Mouse (Mus musculus) lung, embryonic 15.5 days (tissue): ENCODE results near the gene Hnrnph3. TPM values are rescaled to one million over a fixed set of nuclear protein-coding genes. Genes with fewer than 3 reads are reported as not detected.

Experiments used
- ATAC-seq: fragments of 200-750 bp; cut with Nextera tagmentation; 2 replicates; pipeline ENCODE4 v1.8.0; 2017; ENCODE audit warnings: moderate number of reproducible peaks, borderline replicate concordance; ENCODE audit not compliant: low FRiP score, low TSS enrichment; ENCODE audit errors: extremely low read depth
- H3K27ac ChIP-seq: fragments of 300-500 bp; sonication (generic); 2 replicates; pipeline ENCODE4 v1.5.1; 2015; ENCODE audit warnings: moderate library complexity, mild to moderate bottlenecking, inconsistent platforms
- H3K27me3 ChIP-seq: fragments of 300-500 bp; sonication (generic); 2 replicates; pipeline ENCODE4 v1.6.1; 2015; ENCODE audit warnings: inconsistent platforms
- H3K36me3 ChIP-seq: fragments of 300-500 bp; sonication (generic); 2 replicates; pipeline ENCODE4 v1.6.1; 2015; ENCODE audit warnings: inconsistent platforms
- H3K4me1 ChIP-seq: fragments of 300-500 bp; sonication (generic); 2 replicates; pipeline ENCODE4 v1.6.1; 2015; ENCODE audit warnings: inconsistent platforms
- H3K4me2 ChIP-seq: fragments of 300-500 bp; sonication (generic); 2 replicates; pipeline ENCODE4 v1.6.1; 2015; ENCODE audit warnings: inconsistent platforms, mild to moderate bottlenecking, moderate library complexity
- H3K4me3 ChIP-seq: fragments of 300-500 bp; sonication (generic); 2 replicates; pipeline ENCODE4 v1.5.1; 2015; ENCODE audit warnings: mild to moderate bottlenecking, inconsistent platforms
- H3K9ac ChIP-seq: fragments of 300-500 bp; sonication (generic); 2 replicates; pipeline ENCODE4 v1.6.1; 2015; ENCODE audit warnings: inconsistent platforms
- H3K9me3 ChIP-seq: fragments of 300-500 bp; sonication (generic); 2 replicates; pipeline ENCODE4 v1.6.1; 2016; ENCODE audit warnings: inconsistent platforms
- WGBS: fragments of 180-500 bp; shearing (Covaris S2); methylation state at CpG from one replicate; pipeline ENCODE4 v1.1.7; 2015; 5-methylcytosine and 5-hydroxymethylcytosine counted together
- polyA plus RNA-seq: library from polyadenylated mRNA; unstranded; fragments of >200 nt; fragmentation: Nextera tagmentation; extraction: Ambion mirVana; gene quantifications from 2 replicates; pipeline ENCODE4 v1.2.1, GENCODE M21; 2015

Hnrnph3 gene
- polyA plus RNA-seq, 1 experiment from 2014 or later, result 114 TPM

DNA sequence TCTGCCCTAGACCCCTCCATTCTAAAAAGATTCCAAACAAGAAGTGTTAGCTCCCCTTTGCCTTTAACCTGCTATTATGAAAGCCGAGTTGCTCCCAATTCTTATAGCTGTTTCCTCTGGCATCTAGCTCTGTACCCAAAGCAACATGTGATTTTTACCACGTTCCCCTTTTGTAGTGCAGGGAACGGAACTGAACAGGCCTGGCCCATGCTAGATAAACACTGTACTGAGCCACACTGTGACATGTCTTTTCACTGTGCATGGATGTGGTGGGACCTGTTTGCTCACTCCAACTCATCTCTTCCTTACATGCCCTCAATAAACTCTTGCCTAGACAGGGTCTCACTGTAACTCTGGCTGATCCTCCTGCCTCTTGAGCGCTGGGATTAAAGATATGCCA is 13.7 kb downstream of the Hnrnph3 start:
- Histone ChIP-seq H3K4me1 (0 out of 2 replicates have a peak, but pooled peaks cover 3% of the 10 kb centered on the region), H3K9ac (no peak overlapping the region), H3K4me2 (no peak overlapping the region), H3K36me3 (peaks cover 80% of the 10 kb centered on the region), H3K27me3 (no peaks in the 10 kb centered on the region), H3K27ac (no peak overlapping the region), H3K9me3 (no peaks in the 10 kb centered on the region), H3K4me3 (no peak overlapping the region)
- no peak for ATAC-seq
- 75% methylated on average over 4 of the region's 4 CpGs for WGBS

DNA sequence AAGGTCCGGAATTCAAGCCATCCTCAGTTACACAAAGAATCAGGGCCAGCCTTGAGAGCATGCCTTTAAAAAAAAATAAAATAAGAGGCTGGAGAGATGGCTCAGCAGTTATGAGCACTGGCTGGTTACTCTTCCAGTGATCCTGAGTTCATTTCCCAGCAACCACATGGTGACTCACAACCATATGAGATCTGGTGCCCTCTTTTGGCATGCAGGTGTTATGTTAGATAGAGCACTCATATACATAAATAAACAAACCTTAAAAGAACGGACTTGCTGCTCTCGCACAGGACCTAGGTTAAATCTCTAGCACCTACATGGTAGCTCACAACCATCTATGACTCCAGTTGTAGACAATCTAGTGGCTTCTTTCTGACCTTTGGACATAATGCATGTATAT is 15.8 kb downstream of the Hnrnph3 start:
- Histone ChIP-seq H3K9ac (no peak overlapping the region), H3K9me3 (no peaks in the 10 kb centered on the region), H3K4me3 (no peak overlapping the region), H3K27me3 (no peaks in the 10 kb centered on the region), H3K36me3 (peaks cover 78% of the 10 kb centered on the region), H3K4me1 (0 out of 2 replicates have a peak, but pooled peaks cover 3% of the 10 kb centered on the region), H3K4me2 (no peak overlapping the region), H3K27ac (no peak overlapping the region)
- 44% methylated on average over 3 of the region's 3 CpGs for WGBS
- ATAC-seq, result no peak

DNA sequence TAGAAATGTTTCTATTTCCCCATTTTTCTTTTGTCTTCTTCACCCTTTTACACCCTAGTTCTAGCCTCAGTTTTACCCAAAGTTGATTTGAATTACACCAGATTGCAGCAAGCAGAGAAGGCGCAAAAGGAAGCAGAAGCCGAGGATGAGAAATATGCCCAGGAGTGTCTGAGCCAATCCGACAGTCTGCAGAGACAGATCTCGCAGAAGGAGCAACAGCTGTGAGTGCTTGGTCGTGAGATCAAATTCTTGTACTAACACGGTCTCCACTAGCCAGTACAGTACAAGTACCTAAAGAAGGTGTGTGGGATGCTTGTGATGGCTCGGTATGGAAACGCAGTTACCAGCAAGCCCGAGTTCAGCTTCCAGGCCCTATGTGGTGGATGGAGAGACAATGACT is 19.5 kb downstream of the Hnrnph3 start:
- no peaks in the 10 kb centered on the region for H3K9me3 ChIP-seq
- H3K4me2 ChIP-seq, result no peak overlapping the region
- H3K36me3 ChIP-seq, result peaks cover 65% of the 10 kb centered on the region
- 87% methylated on average over 9 of the region's 9 CpGs for WGBS
- H3K4me3 ChIP-seq, result no peak overlapping the region
- 0 out of 2 replicates have a peak, but pooled peaks cover 3% of the 10 kb centered on the region for H3K4me1 ChIP-seq
- H3K27me3 ChIP-seq, result no peaks in the 10 kb centered on the region
- no peak overlapping the region for H3K27ac ChIP-seq
- H3K9ac ChIP-seq, result no peak overlapping the region
- ATAC-seq, result no peak

DNA sequence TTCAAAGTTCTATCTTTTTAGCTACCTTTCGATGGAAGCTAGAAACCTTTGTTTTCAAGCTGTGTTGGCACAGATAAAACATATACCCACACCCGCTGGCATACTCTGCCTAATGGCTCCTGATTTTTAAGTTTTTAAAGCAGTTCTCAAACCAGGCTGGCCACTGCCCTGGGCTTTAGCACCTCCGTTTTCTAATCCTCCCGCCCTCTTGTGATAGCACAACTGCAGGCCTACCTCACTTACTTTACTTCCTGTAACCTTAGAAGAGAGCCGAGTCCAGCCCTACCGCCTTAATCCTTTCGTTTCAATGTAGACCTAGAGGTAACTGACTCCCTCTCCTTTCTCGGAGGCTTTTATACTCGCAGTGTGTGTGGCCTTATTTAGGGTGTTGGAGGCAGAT is 20.8 kb downstream of the Hnrnph3 start:
- H3K9me3 ChIP-seq, result no peaks in the 10 kb centered on the region
- 0 out of 2 replicates have a peak, but pooled peaks cover 3% of the 10 kb centered on the region for H3K4me1 ChIP-seq
- no peaks in the 10 kb centered on the region for H3K27me3 ChIP-seq
- WGBS, result 73% methylated on average over 9 of the region's 9 CpGs
- no peak overlapping the region for H3K27ac ChIP-seq
- H3K9ac ChIP-seq, result no peak overlapping the region
- H3K4me3 ChIP-seq, result no peak overlapping the region
- H3K36me3 ChIP-seq, result peaks cover 67% of the 10 kb centered on the region
- no peak for ATAC-seq
- H3K4me2 ChIP-seq, result no peak overlapping the region

DNA sequence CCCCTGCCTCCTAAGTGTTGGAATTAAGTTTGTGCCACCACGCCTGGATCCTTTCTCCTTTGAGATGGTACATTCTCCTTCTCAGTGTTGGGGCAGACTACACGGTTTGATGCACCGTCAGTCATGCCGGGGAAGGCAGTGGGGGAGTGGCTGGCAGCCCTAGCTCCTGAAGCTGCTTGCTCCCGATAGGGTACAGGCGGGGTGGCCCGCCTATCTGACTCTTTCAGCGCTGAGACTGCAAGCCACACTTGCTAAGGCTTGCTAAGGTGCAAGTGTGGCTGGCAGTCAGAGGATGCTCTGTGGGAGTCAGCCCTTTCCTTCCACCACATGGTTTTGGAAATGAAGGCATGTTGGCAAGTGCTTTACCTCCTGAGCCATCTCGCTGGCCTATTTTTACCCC is 23.4 kb downstream of the Hnrnph3 start:
- peaks cover 62% of the 10 kb centered on the region for H3K36me3 ChIP-seq

DNA sequence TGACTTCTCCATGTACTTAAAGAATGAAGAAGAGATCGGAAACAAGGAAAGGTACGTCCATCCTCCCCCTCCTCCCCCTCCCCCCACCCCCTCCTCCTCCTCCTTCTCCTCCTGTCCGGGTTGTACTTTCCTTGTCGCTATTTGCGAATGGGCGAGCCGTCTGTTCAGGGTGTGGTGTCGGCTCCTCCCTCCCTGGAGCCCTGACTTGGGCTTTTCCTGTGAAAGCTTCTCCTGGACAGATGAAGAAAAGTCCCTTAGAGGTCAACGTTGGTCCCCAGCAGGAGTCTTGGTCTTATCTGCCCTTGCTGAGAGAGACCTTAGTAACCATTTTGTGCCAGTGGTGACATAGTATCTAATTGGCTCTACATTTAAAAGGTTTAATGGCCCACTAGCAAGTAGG is 30.0 kb downstream of the Hnrnph3 start:
- 82% methylated on average over 5 of the region's 9 CpGs for WGBS
- Histone ChIP-seq H3K9me3 (no peaks in the 10 kb centered on the region), H3K4me3 (no peak overlapping the region), H3K9ac (no peak overlapping the region), H3K27me3 (no peaks in the 10 kb centered on the region), H3K4me2 (no peak overlapping the region), H3K36me3 (peaks cover 59% of the 10 kb centered on the region), H3K4me1 (no peaks in the 10 kb centered on the region), H3K27ac (no peak overlapping the region)
- no peak for ATAC-seq

More for the DNA sequence above, 23.4 kb downstream of the Hnrnph3 start:
- no peak overlapping the region for H3K9ac ChIP-seq
- H3K4me2 ChIP-seq, result no peak overlapping the region
- 77% methylated on average over 9 of the region's 9 CpGs for WGBS
- no peak overlapping the region for H3K27ac ChIP-seq
- H3K9me3 ChIP-seq, result no peaks in the 10 kb centered on the region
- ATAC-seq, result no peak
- no peaks in the 10 kb centered on the region for H3K27me3 ChIP-seq
- no peaks in the 10 kb centered on the region for H3K4me1 ChIP-seq
- no peak overlapping the region for H3K4me3 ChIP-seq

GRCm38 (mm10) chr10:62990636-62991035 is 33.4 kb downstream of the Hnrnph3 start:
- Histone ChIP-seq H3K27ac (no peak overlapping the region), H3K4me2 (no peak overlapping the region), H3K27me3 (no peaks in the 10 kb centered on the region), H3K4me3 (no peak overlapping the region), H3K9ac (no peak overlapping the region), H3K4me1 (no peaks in the 10 kb centered on the region), H3K9me3 (no peaks in the 10 kb centered on the region), H3K36me3 (peaks cover 41% of the 10 kb centered on the region)
- 91% methylated on average over 15 of the region's 15 CpGs for WGBS
- no peak for ATAC-seq

GRCm38 (mm10) chr10:62987341-62987740 is 36.7 kb downstream of the Hnrnph3 start:
- H3K9me3 ChIP-seq, result no peaks in the 10 kb centered on the region
- no peaks in the 10 kb centered on the region for H3K4me1 ChIP-seq
- ATAC-seq, result no peak
- no peak overlapping the region for H3K4me3 ChIP-seq
- no peak overlapping the region for H3K9ac ChIP-seq
- H3K4me2 ChIP-seq, result no peak overlapping the region
- no peaks in the 10 kb centered on the region for H3K27me3 ChIP-seq
- 28% methylated on average over 3 of the region's 3 CpGs for WGBS
- H3K36me3 ChIP-seq, result peaks cover 37% of the 10 kb centered on the region; the same call in 1 of the 2 replicates
- no peak overlapping the region for H3K27ac ChIP-seq

- H3K4me2 ChIP-seq, result no peak overlapping the region
- ATAC-seq, result no peak
- H3K36me3 ChIP-seq, result peaks cover 18% of the 10 kb centered on the region; the same call in 1 of the 2 replicates
- H3K27me3 ChIP-seq, result no peaks in the 10 kb centered on the region
- 85% methylated on average over 6 of the region's 6 CpGs for WGBS
- H3K9me3 ChIP-seq, result no peaks in the 10 kb centered on the region
- no peak overlapping the region for H3K4me3 ChIP-seq
- peaks cover 5% of the 10 kb centered on the region for H3K4me1 ChIP-seq
- no peak overlapping the region for H3K27ac ChIP-seq
- no peak overlapping the region for H3K9ac ChIP-seq
These were observed 39.5 kb downstream of the Hnrnph3 start for GRCm38 (mm10) chr10:62984495-62984894.

DNA sequence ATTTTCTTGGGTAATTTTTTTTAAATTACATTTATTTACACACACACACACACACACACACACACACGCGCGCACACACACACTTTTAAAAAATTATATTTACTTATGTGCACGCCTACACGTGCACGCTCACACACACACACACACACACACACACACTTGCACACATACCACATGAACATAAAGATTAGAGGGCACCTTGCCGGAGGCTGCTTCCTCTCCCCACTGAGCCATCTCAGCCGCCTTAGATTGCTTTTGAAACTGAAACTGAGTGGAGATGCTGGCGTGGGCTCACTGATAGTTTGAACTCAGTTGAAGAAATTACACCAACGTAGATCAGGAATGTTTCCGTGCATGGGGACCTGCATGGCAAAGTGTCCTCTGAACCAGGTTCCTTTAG is 39.9 kb downstream of the Hnrnph3 start:
- no peak for ATAC-seq
- H3K27me3 ChIP-seq, result no peaks in the 10 kb centered on the region
- H3K9me3 ChIP-seq, result no peaks in the 10 kb centered on the region
- no peak overlapping the region for H3K27ac ChIP-seq
- H3K4me2 ChIP-seq, result no peak overlapping the region
- WGBS, result 91% methylated on average over 11 of the region's 11 CpGs
- no peak overlapping the region for H3K4me3 ChIP-seq
- peaks cover 5% of the 10 kb centered on the region for H3K4me1 ChIP-seq
- no peak overlapping the region for H3K9ac ChIP-seq
- peaks cover 18% of the 10 kb centered on the region; the same call in 1 of the 2 replicates for H3K36me3 ChIP-seq

- Histone ChIP-seq H3K36me3 (peaks cover 15% of the 10 kb centered on the region; the same call in 1 of the 2 replicates), H3K4me2 (peak within 1 kb of the TSS; percentile 63), H3K9ac (peak within 1 kb of the TSS; percentile 82), H3K27me3 (no peaks in the 10 kb centered on the region), H3K27ac (peak within 1 kb of the TSS; percentile 47; the same call in 1 of the 2 replicates), H3K4me1 (peaks cover 5% of the 10 kb centered on the region), H3K9me3 (no peaks in the 10 kb centered on the region), H3K4me3 (peak within 1 kb of the TSS; percentile 97)
- WGBS, result 1% methylated on average over 77 of the region's 77 CpGs
- ATAC-seq, result peak; percentile 91
These were observed 43.7 kb downstream of the Hnrnph3 start, which contains the start of gene Rufy2 for GRCm38 (mm10) chr10:62980039-62980954. TSS of gene Rufy2 (plus strand) at chr10:62980223.

DNA sequence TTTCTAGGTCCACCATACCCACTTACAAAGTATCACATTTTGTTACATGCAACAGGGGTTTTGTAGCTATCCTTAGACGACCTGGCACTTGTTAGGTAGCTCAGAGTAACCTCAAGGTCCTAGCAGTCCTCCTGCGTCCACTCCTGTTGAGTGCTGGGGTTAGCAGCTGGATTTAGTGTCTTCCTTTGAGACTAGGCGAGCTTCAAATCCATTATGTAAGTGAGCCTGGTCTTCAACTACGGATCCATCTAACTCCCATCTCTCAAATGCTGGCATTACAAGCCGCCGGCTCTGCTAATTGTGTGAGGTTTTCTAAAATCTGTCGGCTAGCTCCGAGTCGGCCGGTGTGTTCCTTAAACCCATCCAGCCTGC is 44.4 kb downstream of the Hnrnph3 start:
- no peak overlapping the region for H3K27ac ChIP-seq
- H3K27me3 ChIP-seq, result no peaks in the 10 kb centered on the region
- no peak for ATAC-seq
- H3K36me3 ChIP-seq, result peaks cover 9% of the 10 kb centered on the region; the same call in 1 of the 2 replicates
- peaks cover 5% of the 10 kb centered on the region for H3K4me1 ChIP-seq
- peak overlapping the region; percentile 97 for H3K4me3 ChIP-seq
- 8% methylated on average over 10 of the region's 10 CpGs for WGBS
- H3K9me3 ChIP-seq, result no peaks in the 10 kb centered on the region
- peak overlapping the region; percentile 63 for H3K4me2 ChIP-seq
- peak overlapping the region; percentile 82 for H3K9ac ChIP-seq
